Mouse (Mus musculus) kidney, postnatal 0 days (tissue): ENCODE data around the gene Rsph10b. TPM values are rescaled to one million over a fixed set of nuclear protein-coding genes. Genes with fewer than 3 reads are reported as not detected.

Experiments used
- ATAC-seq: fragments of 200-750 bp; cut with Nextera tagmentation; replicated peaks from 2 replicates; pipeline ENCODE4 v1.8.0; 2017; ENCODE audit warnings: low read depth, moderate number of reproducible peaks, moderate TSS enrichment, moderate library complexity; ENCODE audit not compliant: low FRiP score
- DNase-seq: peaks from one replicate; pipeline ENCODE4 v3.0.0-alpha.2; 2016; ENCODE audit warnings: low spot score
- H3K27ac ChIP-seq: fragments of 300-500 bp; sonication (generic); 2 replicates; pipeline ENCODE4 v1.5.1; 2014; ENCODE audit warnings: mild to moderate bottlenecking
- H3K27me3 ChIP-seq: fragments of 300-500 bp; sonication (generic); 2 replicates; pipeline ENCODE4 v1.6.1; 2014; ENCODE audit warnings: low read length, mixed read lengths; ENCODE audit not compliant: insufficient read depth
- H3K36me3 ChIP-seq: fragments of 300-500 bp; sonication (generic); 2 replicates; pipeline ENCODE4 v1.6.1; 2014; ENCODE audit warnings: low read length, mixed read lengths; ENCODE audit not compliant: insufficient read depth
- H3K4me1 ChIP-seq: fragments of 300-500 bp; sonication (generic); replicated peaks from 2 replicates; pipeline ENCODE4 v1.6.1; 2014; ENCODE audit warnings: antibody characterized with exemption, low read length, mixed read lengths; ENCODE audit not compliant: insufficient read depth
- H3K4me2 ChIP-seq: fragments of 300-500 bp; sonication (generic); 2 replicates; pipeline ENCODE4 v1.6.1; 2014; ENCODE audit warnings: mild to moderate bottlenecking, low read length, moderate library complexity, mixed read lengths
- H3K4me3 ChIP-seq: fragments of 300-500 bp; sonication (generic); replicated peaks from 2 replicates; pipeline ENCODE4 v1.5.1; 2014; ENCODE audit warnings: low read depth, low read length
- H3K9ac ChIP-seq: fragments of 300-500 bp; sonication (generic); 2 replicates; pipeline ENCODE4 v1.6.1; 2014; ENCODE audit warnings: low read depth, low read length
- H3K9me3 ChIP-seq: fragments of 300-500 bp; sonication (generic); replicated peaks from 2 replicates; pipeline ENCODE4 v1.6.1; 2016; ENCODE audit warnings: low read length, inconsistent platforms, mixed read lengths
- CTCF ChIP-seq: IDR thresholded peaks from 2 replicates; pipeline ENCODE4 v1.5.1; 2016; ENCODE audit warnings: antibody characterized with exemption, low read depth, mild to moderate bottlenecking, moderate library complexity
- WGBS: fragments of 180-500 bp; shearing (Covaris S2); extraction: QIAGEN DNeasy Blood & Tissue Kit; methylation state at CpG from one replicate; pipeline ENCODE4 v1.1.7; 2014; 5-methylcytosine and 5-hydroxymethylcytosine counted together
- polyA plus RNA-seq: library from polyadenylated mRNA; unstranded; fragments of >200 nt; fragmentation: Nextera tagmentation; extraction: Ambion mirVana; gene quantifications from 2 replicates; pipeline ENCODE4 v1.2.1, GENCODE M21; 2015

Rsph10b gene
- polyA plus RNA-seq, 1 experiment from 2014 or later = 1.8 TPM

GRCm38 (mm10) chr5:143972628-143973027, 39.8 kb downstream of the Rsph10b start:
- H3K9me3 ChIP-seq = no peaks in the 10 kb centered on the region
- ATAC-seq (no peak), DNase-seq (no peak)
- H3K4me3 ChIP-seq = no peak overlapping the region
- no peaks in the 10 kb centered on the region for H3K36me3 ChIP-seq
- no peak overlapping the region for H3K9ac ChIP-seq
- H3K27ac ChIP-seq = no peak overlapping the region
- TF ChIP-seq CTCF = no peak
- WGBS = 57% methylated on average over 3 of the region's 3 CpGs
- H3K27me3 ChIP-seq = no peaks in the 10 kb centered on the region
- no peaks in the 10 kb centered on the region for H3K4me1 ChIP-seq
- H3K4me2 ChIP-seq = no peak overlapping the region

GRCm38 (mm10) chr5:143974931-143975630, 42.2 kb downstream of the Rsph10b start:
- H3K4me3 ChIP-seq = no peak overlapping the region
- H3K4me2 ChIP-seq = no peak overlapping the region
- H3K27ac ChIP-seq = no peak overlapping the region
- H3K27me3 ChIP-seq = no peaks in the 10 kb centered on the region
- no peak overlapping the region for H3K9ac ChIP-seq
- DNase-seq = peak; percentile 68
- no peaks in the 10 kb centered on the region for H3K9me3 ChIP-seq
- WGBS = 52% methylated on average over 4 of the region's 4 CpGs
- no peaks in the 10 kb centered on the region for H3K4me1 ChIP-seq
- ATAC-seq = peak; percentile 68
- no peaks in the 10 kb centered on the region for H3K36me3 ChIP-seq
- TF ChIP-seq CTCF = peak; percentile 87

GRCm38 (mm10) chr5:143975631-143975933, 42.7 kb downstream of the Rsph10b start:
- Histone ChIP-seq H3K4me3 (no peak overlapping the region), H3K36me3 (no peaks in the 10 kb centered on the region), H3K9me3 (no peaks in the 10 kb centered on the region), H3K4me2 (no peak overlapping the region), H3K27me3 (no peaks in the 10 kb centered on the region), H3K9ac (no peak overlapping the region), H3K4me1 (no peaks in the 10 kb centered on the region), H3K27ac (no peak overlapping the region)
- ATAC-seq = no peak
- no peak for TF ChIP-seq CTCF
- 57% methylated on average over 2 of the region's 2 CpGs for WGBS
- DNase-seq = no peak

DNA sequence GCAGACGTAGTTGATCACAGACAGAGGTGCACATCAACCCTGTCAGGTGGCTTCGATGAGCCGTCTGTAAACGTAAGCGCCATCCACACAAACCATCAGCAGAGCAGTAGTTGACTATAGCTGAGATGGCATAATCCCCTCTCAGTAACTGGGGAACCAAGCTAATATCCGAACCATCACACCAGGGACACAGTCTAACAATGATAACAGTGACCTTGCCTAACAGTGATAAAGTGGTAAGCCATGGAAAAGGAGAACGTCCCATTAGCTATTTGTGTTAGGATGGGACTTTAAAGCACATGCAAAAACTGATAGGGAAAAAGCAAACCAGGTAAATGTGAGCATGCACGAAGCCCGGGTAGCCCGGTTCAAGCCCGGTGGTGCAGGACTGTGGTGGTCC, 43.4 kb downstream of the Rsph10b start:
- Histone ChIP-seq H3K36me3 (no peaks in the 10 kb centered on the region), H3K4me3 (no peak overlapping the region), H3K9ac (no peak overlapping the region), H3K9me3 (no peaks in the 10 kb centered on the region), H3K27me3 (no peaks in the 10 kb centered on the region), H3K27ac (no peak overlapping the region), H3K4me1 (no peaks in the 10 kb centered on the region), H3K4me2 (no peak overlapping the region)
- ATAC-seq = no peak
- no peak for TF ChIP-seq CTCF
- no peak for DNase-seq
- WGBS = 89% methylated on average over 11 of the region's 11 CpGs

DNA sequence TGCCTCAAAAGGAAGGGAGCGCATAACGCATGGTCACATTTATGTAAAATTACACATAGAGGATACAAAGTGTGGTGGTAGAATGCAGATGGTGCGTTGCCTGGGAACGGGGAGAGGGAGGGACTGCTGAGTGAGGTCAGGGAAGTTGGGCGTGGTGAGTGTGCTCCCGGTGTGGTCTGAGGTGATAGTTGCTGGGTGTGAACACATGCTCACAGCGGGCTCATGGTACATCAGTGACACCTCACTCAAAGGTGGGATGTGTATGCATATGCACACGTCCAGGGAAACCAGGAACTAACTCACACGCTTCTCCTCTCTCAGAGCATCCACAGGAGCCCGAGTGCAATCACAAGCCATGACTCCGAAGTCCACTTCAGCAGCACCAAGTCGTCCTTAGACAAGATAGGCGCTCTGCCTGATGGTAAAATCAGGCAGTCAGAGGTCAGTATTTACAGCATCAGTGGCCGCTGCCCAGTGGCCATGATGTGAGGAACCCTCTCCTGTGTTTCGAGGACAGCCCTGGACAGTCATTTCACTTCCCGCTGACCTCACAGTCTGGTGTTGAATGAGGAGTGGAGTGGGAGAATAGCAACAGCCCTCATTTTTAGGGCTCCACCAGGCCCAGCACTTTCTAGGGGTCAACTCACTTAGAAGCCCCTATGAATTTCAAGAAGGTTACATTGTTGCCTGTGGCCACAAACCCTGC, 44.0 kb downstream of the Rsph10b start:
- Histone ChIP-seq H3K27ac (no peak overlapping the region), H3K4me1 (no peaks in the 10 kb centered on the region), H3K4me3 (no peak overlapping the region), H3K9ac (no peak overlapping the region), H3K36me3 (no peaks in the 10 kb centered on the region), H3K27me3 (no peaks in the 10 kb centered on the region), H3K9me3 (no peaks in the 10 kb centered on the region), H3K4me2 (no peak overlapping the region)
- WGBS = 73% methylated on average over 16 of the region's 16 CpGs
- ATAC-seq = no peak
- no peak for TF ChIP-seq CTCF
- DNase-seq = no peak

GRCm38 (mm10) chr5:143980858-143981257, 48.0 kb downstream of the Rsph10b start:
- Histone ChIP-seq H3K9me3 (no peaks in the 10 kb centered on the region), H3K27ac (no peak overlapping the region), H3K27me3 (no peaks in the 10 kb centered on the region), H3K9ac (no peak overlapping the region), H3K4me2 (no peak overlapping the region), H3K36me3 (0 out of 2 replicates have a peak, but pooled peaks cover 7% of the 10 kb centered on the region), H3K4me3 (no peak overlapping the region), H3K4me1 (no peaks in the 10 kb centered on the region)
- ATAC-seq (no peak; the same call in 1 of the 2 replicates), DNase-seq (no peak)
- 19% methylated on average over 9 of the region's 9 CpGs for WGBS
- no peak for TF ChIP-seq CTCF

- Histone ChIP-seq H3K27me3 (no peaks in the 10 kb centered on the region), H3K4me3 (no peak overlapping the region), H3K9ac (no peak overlapping the region), H3K27ac (no peak overlapping the region), H3K9me3 (no peaks in the 10 kb centered on the region), H3K36me3 (peaks cover 16% of the 10 kb centered on the region; the same call in 1 of the 2 replicates), H3K4me2 (no peak overlapping the region), H3K4me1 (no peaks in the 10 kb centered on the region)
- no peak for DNase-seq
- TF ChIP-seq CTCF = no peak
- 73% methylated on average over 2 of the region's 2 CpGs for WGBS
- ATAC-seq = no peak
Measured at GRCm38 (mm10) chr5:143982361-143982760, 49.5 kb downstream of the Rsph10b start.
